Mouse (Mus musculus) fat pad, adult 2 months (tissue): Measurements from ENCODE around the gene Pkp3.

ENCODE experiments used
- DNase-seq: peaks from one replicate; pipeline ENCODE4 v3.0.0-alpha.2; 2011; ENCODE audit warnings: low read depth, low spot score; ENCODE audit errors: extremely low read depth

Gene Pkp3

DNA sequence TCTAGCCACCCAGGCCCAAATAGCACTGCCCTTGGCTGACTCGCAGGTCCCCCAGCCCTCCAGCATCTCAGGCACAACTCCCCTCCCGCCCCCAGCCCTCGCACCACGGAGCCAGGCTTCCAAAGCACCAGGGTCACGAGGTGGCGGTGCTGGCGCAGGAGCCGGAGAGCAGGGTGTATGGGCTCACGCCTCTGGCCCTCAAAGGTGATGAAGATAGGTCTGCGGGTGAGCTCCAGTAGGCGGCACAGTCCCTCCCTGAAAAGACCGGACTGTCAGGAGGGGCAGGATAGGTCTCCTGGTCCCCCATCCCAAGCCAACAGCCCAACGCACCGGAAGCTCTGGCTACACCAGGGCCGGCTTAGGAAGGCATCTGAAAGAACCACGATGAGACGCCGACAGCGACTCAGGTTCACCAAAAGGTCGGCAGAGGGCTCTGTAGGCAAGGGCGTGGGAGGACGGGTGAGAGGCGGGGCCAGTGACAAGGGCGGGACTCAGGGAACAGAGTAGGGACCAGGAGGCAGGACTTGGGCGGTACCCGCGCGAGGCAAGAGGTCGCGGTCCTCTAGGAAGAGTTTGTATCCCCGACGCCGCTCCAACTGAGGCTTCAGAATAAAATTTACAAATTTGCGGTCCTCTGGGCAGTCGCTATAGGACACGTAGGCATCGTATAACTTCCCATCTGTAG is 14.2 kb downstream of the Pkp3 start:
- no peak for DNase-seq

DNA sequence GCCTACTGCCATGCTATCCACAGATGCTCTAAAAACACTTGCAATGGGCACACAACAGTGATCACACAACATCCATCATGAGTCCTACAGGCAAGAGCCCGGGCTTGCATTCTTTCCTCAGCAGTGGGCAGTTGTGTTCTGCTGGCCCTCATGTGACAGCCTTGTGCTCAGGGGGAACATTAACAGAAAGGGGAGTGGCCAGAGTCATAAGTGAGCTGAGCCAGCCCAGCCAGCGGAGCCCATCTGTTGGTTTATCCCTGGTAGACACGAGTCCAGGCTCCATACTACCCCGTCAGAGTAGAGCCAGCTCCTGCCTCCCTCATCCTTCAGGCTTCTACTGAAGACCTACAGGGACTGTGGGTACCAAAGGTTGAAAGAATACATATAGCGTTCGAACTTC is 15.9 kb downstream of the Pkp3 start:
- no peak for DNase-seq

DNA sequence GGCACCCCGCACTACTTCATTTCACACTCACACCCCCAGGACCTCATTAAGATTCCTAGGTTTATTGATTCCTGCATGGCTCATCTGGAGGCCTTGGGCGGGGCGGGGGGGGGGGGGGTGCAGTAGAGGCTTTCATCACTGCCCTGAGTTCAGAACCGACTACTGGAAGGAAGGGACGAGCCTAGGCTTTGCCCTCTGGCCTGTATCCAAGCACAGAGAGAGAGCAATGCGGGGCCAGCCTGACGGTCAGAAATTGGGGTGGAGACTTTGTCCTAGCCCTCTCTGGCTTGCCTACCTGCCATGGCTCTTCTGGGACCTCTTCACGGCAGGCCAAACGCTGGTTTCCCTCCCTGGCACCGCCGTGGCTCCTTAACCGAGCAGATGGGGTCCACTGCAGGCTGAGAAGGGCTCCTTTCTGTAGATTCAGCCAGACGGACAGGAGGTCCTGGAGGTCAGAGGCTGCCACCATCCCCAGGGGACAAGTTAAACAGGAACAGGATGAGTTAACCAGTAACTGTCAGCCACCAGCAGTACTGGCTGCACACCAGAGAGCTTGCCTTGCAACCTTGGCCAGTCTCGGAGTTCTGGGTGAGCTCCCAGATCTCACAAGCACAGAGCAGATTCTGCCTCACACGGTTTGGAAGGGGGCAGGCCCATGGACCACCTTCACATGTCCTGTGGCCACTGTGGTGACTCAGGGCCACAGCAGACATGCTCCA is 16.6 kb downstream of the Pkp3 start:
- DNase-seq = no peak

DNA sequence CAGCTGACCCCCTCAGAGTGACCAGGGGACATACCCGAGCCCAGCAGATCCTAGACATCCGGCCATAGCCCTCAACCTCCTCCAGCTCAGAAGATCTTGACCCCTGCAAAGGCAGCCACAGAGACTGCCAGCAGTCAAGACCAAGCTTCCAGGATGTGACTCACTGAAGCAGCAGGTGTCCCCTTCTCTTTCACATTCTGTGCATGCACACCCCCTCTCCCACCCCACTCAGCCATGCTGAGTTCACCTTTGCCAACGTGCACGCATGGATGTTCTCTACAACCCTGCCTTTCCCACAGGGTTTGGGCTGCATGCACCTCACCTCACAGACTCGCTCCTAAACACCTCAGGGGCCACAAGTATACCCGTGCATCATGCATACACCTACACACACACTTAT is 18.0 kb downstream of the Pkp3 start:
- DNase-seq = no peak

DNA sequence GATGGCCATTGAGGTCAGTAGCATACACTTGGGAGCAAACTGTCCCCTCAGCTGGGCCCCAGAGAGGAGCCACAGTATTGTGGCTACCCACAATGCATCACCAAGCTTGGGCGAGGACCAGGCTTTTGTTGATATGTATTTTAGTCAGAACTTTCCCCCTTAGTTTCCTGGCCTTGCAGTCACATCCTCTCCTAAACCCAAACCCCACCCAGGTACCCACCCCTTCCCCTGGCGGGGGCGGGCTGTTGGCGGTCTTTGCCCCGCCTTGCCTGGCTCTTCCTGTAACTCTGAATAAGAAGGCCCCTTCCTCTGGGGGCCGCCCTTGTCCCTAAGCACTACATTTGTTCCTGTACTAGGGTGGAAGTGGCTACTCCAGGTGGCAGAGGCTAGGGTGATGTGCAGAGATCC is 18.6 kb downstream of the Pkp3 start:
- no peak for DNase-seq

DNA sequence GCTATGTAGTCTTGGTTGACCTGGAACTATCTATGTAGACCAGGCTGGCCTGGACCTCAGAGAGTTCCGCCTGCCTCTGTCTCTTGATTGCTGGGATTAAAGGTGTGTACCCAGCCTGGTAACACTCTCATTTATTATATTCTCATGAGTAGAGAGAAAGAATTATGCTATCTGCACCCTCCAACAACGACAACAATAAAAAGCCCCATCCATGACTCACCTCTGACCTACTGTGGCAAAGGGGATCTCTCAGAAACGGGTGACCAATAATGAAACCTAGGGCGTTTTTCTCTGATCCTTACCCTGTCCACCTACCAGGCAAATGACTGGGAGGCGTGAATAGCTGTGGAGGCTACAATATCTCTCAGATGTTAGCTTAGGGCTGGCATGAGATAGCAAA is 19.2 kb downstream of the Pkp3 start:
- no peak for DNase-seq

DNA sequence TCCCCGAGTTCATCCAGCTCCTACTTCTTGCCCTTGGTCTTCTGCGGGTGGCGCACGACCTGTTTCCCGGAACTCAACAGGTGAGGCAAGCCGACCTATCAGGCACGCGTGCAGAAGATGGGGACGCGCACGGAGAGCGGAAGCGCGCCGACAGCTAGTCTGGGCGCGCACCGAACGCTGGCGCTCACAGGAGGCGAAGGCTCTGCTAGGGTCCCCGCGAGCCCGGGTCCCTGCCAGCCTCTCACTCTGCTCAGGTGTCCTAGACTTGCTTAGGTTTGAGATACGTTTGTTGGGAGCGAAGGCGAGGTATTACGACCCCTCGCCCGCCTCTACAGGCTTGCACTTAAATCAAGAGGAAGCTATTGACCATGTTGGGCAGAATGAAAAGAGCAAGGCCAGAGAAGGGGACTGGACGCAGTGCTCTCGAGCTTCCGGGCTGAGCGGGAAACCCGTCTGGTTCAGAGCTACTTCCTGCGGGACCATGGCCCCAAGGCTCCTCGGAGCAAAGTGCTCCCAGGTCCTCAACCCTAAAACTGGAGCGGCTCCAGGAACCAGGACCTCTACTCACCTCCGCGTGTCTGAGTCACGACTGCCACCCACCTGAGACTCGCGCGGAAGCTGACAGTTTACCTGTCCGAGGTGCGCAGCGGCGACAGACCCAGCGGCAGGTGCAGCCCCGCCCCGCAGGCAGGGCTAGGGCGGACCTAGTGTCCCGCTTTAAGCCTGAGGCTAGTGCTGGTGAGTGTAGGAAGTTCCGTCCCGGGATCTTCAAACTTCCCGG is 22.1 kb downstream of the Pkp3 start, which contains the start of gene Sigirr:
Gene Sigirr (minus strand): TSS at position 662 of the 781 bp plus-strand sequence.
- no peak for DNase-seq

DNA sequence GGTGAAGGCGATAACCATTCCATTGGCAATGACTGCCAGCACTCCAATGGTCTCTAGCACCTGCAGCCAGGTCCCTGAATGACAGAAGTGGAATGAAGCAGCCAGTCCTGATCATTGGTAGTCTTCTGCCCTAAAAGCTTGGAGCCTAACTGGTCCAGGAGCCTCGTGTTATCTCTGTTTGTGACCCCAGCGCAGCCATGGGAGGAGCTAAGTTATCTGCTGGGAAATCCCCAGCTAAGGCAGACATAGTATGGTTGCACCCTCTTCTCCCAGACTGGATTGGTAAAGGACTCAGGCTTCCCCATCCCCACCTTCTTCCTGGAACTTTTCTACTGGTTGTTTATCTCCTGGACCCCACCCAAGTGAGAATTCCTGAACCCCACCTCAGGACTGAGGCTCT is 25.1 kb downstream of the Pkp3 start:
- DNase-seq = no peak

DNA sequence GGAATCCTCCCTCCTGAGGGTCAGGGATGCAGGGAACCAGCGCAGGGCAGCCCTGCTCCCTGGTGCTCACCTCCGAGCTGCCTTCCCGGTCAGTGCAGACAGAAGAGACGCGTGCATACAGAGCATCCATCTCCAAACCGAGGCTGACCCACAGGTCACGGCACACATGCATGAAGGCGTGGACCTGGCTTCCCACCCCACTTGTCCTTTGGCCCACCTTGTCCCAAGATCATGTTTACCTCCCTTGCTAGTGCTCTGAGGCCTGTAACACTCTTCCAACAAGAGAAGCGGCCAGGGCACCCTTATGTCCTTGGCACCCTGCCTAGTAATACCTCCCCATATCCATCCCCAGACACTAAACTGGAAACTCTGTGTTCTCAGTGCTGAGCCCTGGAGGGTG is 37.9 kb downstream of the Pkp3 start:
- DNase-seq = no peak

DNA sequence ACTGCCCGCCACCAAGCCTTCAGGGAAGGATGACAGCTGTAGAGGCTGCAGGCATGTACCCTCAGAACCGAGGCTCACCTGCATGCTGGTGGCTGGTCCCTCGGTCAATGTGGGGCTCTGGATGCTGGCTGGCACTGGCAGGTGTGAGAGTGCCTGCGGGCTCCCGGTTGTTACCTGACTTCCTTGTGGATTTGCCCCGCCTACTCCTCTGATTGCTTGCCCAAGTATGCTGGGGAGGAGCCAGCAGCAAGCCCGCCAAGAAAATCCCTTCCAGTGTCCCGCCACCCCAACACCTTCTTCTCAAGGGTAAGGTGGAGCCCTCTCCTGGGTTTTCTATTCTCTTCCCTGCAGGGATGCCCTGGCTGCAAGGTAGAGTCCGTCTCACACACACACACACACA is 39.6 kb downstream of the Pkp3 start, which contains the start of gene Ano9:
Gene Ano9 (minus strand): TSS at position 171 of the 400 bp plus-strand sequence.
- no peak for DNase-seq

DNA sequence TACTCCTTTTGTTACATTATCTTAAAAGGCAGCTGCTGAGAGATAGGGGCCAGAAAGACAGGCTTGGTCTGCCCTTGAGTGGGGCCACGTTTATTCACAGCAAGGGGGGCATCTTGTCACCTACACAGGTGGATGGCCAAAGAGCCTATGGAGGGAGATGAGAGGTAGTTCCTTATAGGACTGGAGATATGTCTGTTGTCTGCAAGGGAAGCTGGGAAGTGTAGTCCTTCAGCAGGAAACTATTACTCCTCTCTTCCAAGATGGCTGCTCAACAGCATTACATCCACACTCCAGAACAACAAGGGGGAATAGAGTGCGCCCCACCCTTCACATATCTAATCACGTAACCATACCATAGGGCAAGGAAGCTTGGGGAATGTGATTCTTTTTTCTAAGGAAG is 41.5 kb downstream of the Pkp3 start:
- no peak for DNase-seq

DNA sequence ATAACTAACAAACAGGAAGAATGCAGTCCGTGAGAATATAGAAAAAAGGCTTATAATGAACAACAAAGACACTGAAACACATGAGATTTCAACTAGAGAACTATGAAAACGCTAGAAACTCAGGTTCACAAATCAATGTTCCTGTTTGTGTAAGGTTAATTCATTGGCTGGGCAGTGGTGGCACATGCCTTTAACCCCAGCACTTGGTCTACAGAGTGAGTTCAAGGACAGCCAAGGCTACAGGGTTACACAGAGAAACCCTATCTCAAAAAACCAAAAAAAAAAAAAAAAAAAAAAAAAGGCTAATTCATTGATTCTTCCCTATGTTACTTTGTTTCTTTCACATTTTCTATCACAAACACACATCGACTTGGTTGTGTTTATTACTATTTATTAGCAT is 42.6 kb downstream of the Pkp3 start:
- DNase-seq = no peak

DNA sequence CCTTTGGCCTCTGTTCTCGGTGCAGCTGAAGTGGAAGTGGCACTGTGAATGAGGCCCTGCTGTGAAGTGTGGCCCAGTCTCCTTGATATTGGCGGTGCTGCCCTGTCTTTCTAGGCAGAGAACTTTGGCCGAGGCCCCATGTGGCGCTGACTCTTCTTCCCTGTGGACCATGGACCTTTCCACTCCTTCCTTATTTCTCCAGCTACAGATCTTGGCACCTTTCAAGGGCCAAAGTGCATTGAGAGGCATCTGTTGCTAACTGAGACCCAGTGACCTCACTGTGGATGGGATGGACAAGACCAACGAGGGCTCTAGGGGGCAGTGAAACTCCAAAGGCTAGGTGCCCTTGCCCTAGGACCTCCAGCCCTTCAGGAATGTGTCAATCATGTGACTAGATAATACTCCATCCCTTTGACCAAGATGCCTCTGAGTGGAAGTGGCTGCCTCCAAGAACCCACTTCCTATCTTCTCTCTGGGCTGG is 43.1 kb downstream of the Pkp3 start:
- no peak for DNase-seq

DNA sequence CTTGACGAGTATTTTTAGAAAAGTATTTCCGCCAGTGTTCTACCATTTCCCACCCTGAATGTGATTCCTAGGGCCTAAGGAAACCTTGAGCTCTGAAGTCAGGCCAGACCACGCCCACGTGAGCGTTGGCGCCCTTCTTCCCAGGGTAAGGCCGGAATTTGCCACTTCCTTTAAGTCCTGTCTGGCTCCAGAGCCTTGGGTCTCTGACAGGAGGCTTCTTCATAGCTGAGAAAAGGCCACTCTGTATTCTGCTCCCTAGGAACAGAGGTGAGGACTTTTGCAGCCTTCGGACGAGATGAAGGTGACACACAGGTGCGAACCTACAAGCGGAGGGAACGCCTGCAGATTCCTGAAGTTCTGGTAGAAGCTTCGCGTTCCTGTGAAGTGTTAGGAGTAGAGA is 44.2 kb downstream of the Pkp3 start, which contains the start of gene Ptdss2:
Gene Ptdss2 (plus strand): TSS at position 138 of the 400 bp plus-strand sequence.
- no peak for DNase-seq

DNA sequence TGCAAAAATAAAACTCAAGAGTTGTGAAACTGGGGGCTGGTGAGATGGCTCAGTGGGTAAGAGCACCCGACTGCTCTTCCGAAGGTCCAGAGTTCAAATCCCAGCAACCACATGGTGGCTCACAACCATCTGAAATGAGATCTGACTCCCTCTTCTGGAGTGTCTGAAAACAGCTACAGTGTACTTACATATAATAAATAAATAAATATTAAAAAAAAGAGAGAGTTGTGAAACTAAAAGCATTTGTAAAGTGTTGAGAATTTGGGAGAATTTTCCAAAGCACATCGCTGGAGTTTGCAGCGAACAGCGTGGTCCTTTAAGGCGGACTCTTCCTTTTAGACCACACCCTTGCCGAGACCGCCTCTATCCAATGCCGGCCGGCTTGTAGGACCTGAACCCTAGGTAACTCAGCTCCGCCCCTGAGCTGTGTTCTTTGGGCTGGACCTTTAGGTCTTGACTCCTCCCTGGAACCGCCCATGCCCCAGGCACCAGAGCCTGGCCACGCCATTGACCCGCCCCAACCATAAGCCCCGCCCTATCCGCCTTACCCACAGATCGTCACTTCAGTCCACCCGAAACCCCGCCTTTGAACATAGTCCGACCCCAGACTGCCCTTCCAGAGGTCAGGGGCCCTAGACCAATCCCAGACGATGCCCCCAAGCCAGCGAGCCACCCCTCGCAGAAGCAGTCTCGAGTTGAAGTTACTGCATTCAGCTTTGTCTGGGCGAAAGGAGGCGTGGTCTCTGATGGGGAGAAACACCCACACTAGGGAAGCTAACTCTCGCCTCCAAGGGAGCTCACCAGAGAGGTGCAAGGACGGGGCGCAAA is 44.9 kb downstream of the Pkp3 start:
- DNase-seq = peak; percentile 90

DNA sequence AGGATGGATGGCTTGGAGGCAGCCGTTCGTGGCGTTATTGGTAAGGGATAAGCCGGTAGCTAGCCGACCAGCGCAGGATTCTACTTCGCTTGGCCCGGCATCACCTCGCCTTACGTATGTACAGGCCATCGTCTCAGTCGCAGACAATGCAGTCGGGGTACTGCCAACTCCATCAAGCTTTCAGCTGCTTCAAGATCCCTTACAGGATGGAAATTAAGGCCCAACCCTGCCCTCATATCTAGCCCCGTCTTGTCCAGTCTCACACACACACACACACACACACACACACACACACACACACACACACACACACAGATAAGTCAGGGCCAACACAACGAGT is 45.5 kb downstream of the Pkp3 start:
- no peak for DNase-seq

DNA sequence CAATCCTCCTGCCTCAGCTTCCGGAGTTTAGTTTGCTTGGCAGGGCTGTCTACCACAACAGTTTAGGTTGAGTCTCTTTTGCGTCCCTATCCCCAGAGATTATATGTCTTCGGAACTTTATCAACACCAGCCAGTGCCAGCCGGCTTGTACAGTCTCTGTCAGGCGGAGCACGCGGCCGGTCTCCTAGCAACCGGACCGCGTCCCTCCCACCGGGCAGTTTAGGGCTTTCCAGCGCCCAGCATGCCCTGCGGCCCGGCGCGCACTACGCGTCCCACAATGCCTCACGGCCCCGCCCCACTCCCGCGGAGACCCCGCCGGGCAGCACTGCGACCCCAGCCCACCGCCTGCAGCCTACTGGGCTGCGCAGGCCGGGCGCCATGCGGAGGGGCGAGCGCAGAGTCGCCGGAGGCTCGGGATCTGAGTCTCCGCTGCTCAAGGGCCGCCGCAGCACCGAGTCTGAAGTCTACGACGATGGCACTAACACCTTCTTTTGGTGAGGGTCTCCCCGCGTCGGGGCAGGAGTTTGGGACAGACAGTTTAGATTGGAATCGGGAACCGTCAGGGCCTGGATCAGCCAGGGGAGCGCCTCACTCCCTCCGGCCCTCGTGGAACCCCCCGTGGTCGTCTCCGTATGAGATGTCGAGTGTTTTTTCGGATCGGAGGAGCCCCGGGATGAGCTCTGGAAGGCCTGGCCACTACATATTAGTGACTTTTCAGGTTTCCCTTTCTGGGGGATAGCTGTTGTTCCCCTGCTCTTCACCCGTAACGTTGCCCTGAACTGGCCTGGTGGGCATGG is 53.2 kb downstream of the Pkp3 start:
- no peak for DNase-seq

DNA sequence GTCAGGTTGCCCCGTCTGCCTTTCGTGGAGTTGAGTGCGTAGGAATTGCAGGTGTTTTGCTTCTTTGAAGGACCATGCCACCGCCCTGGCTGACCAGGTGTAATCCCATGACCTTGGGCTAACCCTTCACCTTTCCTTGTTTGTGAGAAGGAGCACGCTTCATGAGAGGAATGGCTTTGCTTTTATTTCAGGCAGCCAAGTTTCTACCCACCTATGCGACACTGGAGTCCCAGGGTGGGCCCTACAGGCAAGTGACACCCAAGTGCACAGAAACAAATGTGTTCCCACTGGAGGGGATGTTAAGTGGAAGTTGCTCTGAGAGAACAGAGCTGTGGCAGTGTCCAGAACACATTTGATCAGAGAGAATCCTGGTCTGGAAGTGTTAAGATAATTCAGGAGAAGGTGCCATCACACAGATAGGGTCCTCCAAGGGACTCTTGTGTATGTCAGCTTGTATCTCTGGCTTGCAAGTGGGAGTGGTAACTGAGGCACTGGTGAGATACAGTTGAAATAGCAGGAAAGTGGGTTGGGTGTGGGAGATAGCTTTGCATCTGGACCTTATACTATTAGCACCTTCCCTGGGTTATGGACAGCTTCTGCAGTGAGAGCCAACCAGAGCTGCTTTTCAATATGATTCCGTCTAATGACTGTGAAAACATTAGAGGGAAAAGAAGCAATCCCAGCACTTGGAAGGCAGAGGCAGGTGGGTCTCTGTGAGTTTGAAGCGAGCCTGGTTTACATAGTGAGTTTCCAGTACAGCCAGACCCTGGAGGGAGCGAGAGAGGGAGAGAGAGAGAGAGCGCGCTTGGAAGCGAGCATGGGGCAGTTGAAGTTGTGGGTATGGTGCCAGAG is 54.1 kb downstream of the Pkp3 start:
- DNase-seq = no peak
